Mouse (Mus musculus) embryo, embryonic 9.5 days (tissue): Measurements from ENCODE around the gene Sec16a.
A peak's percentile ranks its signal among the peaks of the same experiment; 100 is the strongest.
"Not testable (repeated sequence)": the region's sequence is repeated elsewhere in the genome, so short reads cannot be mapped to it uniquely, and the experiment has no call there.

Source experiments
- DNase-seq: peaks from one replicate; pipeline ENCODE4 v3.0.0-alpha.2; 2017; ENCODE audit errors: extremely low spot score

Sec16a gene

GRCm38 (mm10) chr2:26389154-26389690 lies 55.8 kb downstream of the Sec16a start, which contains the start of the genes Entr1 and Pmpca:
Gene Entr1 (minus strand): TSS chr2:26389316.
Gene Pmpca (plus strand): TSS chr2:26389339.
- DNase-seq = peak; percentile 80

- no peak for DNase-seq
These were observed 56.3 kb downstream of the Sec16a start for GRCm38 (mm10) chr2:26388682-26389153.

GRCm38 (mm10) chr2:26387713-26388112 lies 57.3 kb downstream of the Sec16a start:
- no peak for DNase-seq

GRCm38 (mm10) chr2:26380871-26381270 lies 64.1 kb downstream of the Sec16a start:
- DNase-seq = not testable (repeated sequence)

GRCm38 (mm10) chr2:26380131-26380771 lies 64.8 kb downstream of the Sec16a start, which contains the start of gene Snapc4:
Gene Snapc4 (minus strand): TSS chr2:26380653.
- peak; percentile 86 for DNase-seq

- DNase-seq = no peak
These were observed 72.6 kb downstream of the Sec16a start for GRCm38 (mm10) chr2:26372396-26372795.

- no peak for DNase-seq
These were observed 76.4 kb downstream of the Sec16a start for GRCm38 (mm10) chr2:26368572-26368971.

- DNase-seq = no peak
These were observed 77.1 kb downstream of the Sec16a start for GRCm38 (mm10) chr2:26367911-26368310.

- DNase-seq = no peak
These were observed 80.1 kb downstream of the Sec16a start for GRCm38 (mm10) chr2:26364738-26365465.

- no peak for DNase-seq
These were observed 81.5 kb downstream of the Sec16a start for GRCm38 (mm10) chr2:26363481-26363880.

- no peak for DNase-seq
These were observed 82.0 kb downstream of the Sec16a start for GRCm38 (mm10) chr2:26362991-26363390.

GRCm38 (mm10) chr2:26360772-26361171 lies 84.2 kb downstream of the Sec16a start, which contains the start of gene Card9:
Gene Card9 (minus strand): TSS chr2:26360918.
- no peak for DNase-seq

- no peak for DNase-seq
These were observed 85.0 kb downstream of the Sec16a start for GRCm38 (mm10) chr2:26359983-26360382.
